Mouse (Mus musculus): ENCODE data around the gene Brdt. TPM values are rescaled to one million over a fixed set of nuclear protein-coding genes. Genes with fewer than 3 reads are reported as not detected.

The Brdt gene
- total and polyA plus RNA-seq, 2 experiments from 2014 or later: 0.70 to 1.1 TPM

DNA sequence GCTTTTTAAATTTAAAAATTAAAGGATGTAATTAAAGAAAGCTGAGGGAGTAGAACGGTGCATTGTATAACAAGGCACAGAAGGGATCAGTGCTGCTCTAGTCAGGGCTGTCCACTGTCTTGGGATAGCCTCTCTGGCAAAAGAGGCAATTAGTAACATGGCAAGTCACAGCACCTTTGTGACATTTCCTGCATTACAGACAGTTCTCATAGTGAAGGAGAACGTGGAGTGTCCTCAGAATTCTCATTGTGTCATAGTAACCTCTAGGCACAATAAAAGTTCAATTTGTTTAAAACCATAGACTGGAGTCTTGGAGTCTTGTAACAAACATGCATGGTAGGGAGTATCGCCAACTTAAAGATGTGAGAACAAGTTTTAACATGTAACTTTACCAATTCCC is 100.3 kb downstream of the Brdt start, which contains the start of gene Lpcat2b:
Lpcat2b (plus strand) TSS at position 301 of the 400 bp plus-strand sequence.
- ATAC-seq (ENCODE audit: insufficient read depth, low read depth) (no peak), DNase-seq (ENCODE audit: low spot score) (no peak)
- no peak within 1 kb of the TSS for H3K4me2 ChIP-seq (ENCODE audit: low read depth, low read length)
- no peaks in the 10 kb centered on the region for H3K36me3 ChIP-seq (replicated peaks; ENCODE audit: control insufficient read depth, insufficient read depth, low read length)
- H3K4me1 ChIP-seq (ENCODE audit: control insufficient read depth, insufficient read depth): no peaks in the 10 kb centered on the region
- no peaks in the 10 kb centered on the region for H3K9me3 ChIP-seq (replicated peaks; ENCODE audit: control insufficient read depth, low read length)
- 69% methylated on average over 3 of the region's 3 CpGs for WGBS
- no peak within 1 kb of the TSS for H3K9ac ChIP-seq (replicated peaks; ENCODE audit: low read depth, low read length)
- no peak for TF ChIP-seq EP300 (IDR thresholded peaks at IDR 0.05; ENCODE audit: low read depth)
- no peak for TF ChIP-seq CTCF (IDR thresholded peaks at IDR 0.05; ENCODE audit: low read depth)
- H3K4me3 ChIP-seq (ENCODE audit: low read depth, low read length): no peak within 1 kb of the TSS
- no peaks in the 10 kb centered on the region for H3K27me3 ChIP-seq (ENCODE audit: control insufficient read depth, insufficient read depth, low read length)
- no peak within 1 kb of the TSS for H3K27ac ChIP-seq (ENCODE audit: low read depth)

DNA sequence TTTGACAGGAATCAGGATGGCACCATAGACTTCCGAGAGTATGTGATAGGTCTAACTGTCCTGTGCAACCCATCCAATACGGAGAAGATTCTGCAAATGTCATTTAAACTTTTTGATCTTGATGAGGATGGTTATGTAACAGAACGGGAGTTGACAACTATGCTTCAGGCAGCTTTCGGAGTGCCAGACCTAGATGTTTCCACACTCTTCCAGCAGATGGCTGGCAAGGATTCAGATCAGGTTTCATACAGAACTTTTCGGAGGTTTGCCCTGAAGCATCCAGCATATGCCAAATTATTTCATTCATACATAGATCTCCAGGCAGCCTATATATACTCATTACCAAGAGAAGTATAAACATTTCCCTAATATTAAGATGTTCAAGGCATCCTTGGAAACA is 103.0 kb downstream of the Brdt start:
- Histone ChIP-seq H3K4me3 (ENCODE audit: low read depth, low read length) (no peak overlapping the region), H3K4me1 (ENCODE audit: control insufficient read depth, insufficient read depth) (0 out of 2 replicates have a peak, but pooled peaks cover 6% of the 10 kb centered on the region), H3K36me3 (replicated peaks; ENCODE audit: control insufficient read depth, insufficient read depth, low read length) (no peaks in the 10 kb centered on the region), H3K27me3 (ENCODE audit: control insufficient read depth, insufficient read depth, low read length) (no peaks in the 10 kb centered on the region), H3K9ac (replicated peaks; ENCODE audit: low read depth, low read length) (no peak overlapping the region), H3K4me2 (ENCODE audit: low read depth, low read length) (no peak overlapping the region), H3K27ac (ENCODE audit: low read depth) (no peak overlapping the region), H3K9me3 (replicated peaks; ENCODE audit: control insufficient read depth, low read length) (no peaks in the 10 kb centered on the region)
- 68% methylated on average over 5 of the region's 5 CpGs for WGBS
- no peak for ATAC-seq (ENCODE audit: insufficient read depth, low read depth)
- DNase-seq (ENCODE audit: low spot score): no peak
- no peak for TF ChIP-seq CTCF (IDR thresholded peaks at IDR 0.05; ENCODE audit: low read depth)
- TF ChIP-seq EP300 (IDR thresholded peaks at IDR 0.05; ENCODE audit: low read depth): no peak

DNA sequence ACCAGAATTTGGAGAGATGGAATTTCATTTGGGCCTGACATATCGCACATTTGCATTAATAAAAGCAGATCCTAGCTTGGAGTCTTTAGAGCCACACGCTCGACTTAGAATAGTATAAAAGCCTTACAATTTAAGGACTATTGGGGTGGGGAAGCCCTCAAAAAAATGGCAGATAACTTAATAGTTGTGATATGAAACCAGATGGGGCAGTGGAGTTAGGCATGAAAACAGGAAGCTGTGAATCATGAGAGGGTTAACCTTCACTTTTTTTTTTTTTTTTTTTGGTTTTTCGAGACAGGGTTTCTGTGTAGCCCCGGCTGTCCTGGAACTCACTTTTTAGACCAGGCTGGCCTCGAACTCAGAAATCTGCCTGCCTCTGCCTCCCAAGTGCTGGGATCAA is 105.2 kb downstream of the Brdt start:
- no peak overlapping the region for H3K4me3 ChIP-seq (ENCODE audit: low read depth, low read length)
- no peaks in the 10 kb centered on the region for H3K27me3 ChIP-seq (ENCODE audit: control insufficient read depth, insufficient read depth, low read length)
- no peaks in the 10 kb centered on the region for H3K36me3 ChIP-seq (replicated peaks; ENCODE audit: control insufficient read depth, insufficient read depth, low read length)
- 0 out of 2 replicates have a peak, but pooled peaks cover 6% of the 10 kb centered on the region for H3K4me1 ChIP-seq (ENCODE audit: control insufficient read depth, insufficient read depth)
- no peak overlapping the region for H3K9ac ChIP-seq (replicated peaks; ENCODE audit: low read depth, low read length)
- no peaks in the 10 kb centered on the region for H3K9me3 ChIP-seq (replicated peaks; ENCODE audit: control insufficient read depth, low read length)
- H3K27ac ChIP-seq (ENCODE audit: low read depth): no peak overlapping the region
- ATAC-seq (ENCODE audit: insufficient read depth, low read depth) (no peak), DNase-seq (ENCODE audit: low spot score) (no peak)
- WGBS: 81% methylated on average over 6 of the region's 6 CpGs
- H3K4me2 ChIP-seq (ENCODE audit: low read depth, low read length): no peak overlapping the region
- TF ChIP-seq CTCF (IDR thresholded peaks at IDR 0.05; ENCODE audit: low read depth): no peak
- TF ChIP-seq EP300 (IDR thresholded peaks at IDR 0.05; ENCODE audit: low read depth): no peak

Other genes with a start within 250 kb of the Brdt start
- 59.7 and 60.6 TPM in 2 replicates for gene Tgfbr3, start 41.5 kb upstream of the Brdt start, total RNA-seq (2014; rRNA removed; ENCODE audit: low replicate concordance)
- gene Tgfbr3, start 41.5 kb upstream of the Brdt start, polyA plus RNA-seq (2015; fragmentation: Nextera tagmentation; extraction: Ambion mirVana): 11.8 TPM in 2 replicates
- gene Ephx4, start 71.6 kb downstream of the Brdt start, total RNA-seq (2014; rRNA removed; ENCODE audit: low replicate concordance): not detected in 2 replicates
- 1.6 and 2.5 TPM in 2 replicates for gene Ephx4, start 71.6 kb downstream of the Brdt start, polyA plus RNA-seq (2015; fragmentation: Nextera tagmentation; extraction: Ambion mirVana)
- not detected in 2 replicates for gene Lpcat2b, start 100.4 kb downstream of the Brdt start, total RNA-seq (2014; rRNA removed; ENCODE audit: low replicate concordance)
- gene Lpcat2b, start 100.4 kb downstream of the Brdt start, polyA plus RNA-seq (2015; fragmentation: Nextera tagmentation; extraction: Ambion mirVana): not detected in 2 replicates
- 3.0 and 5.4 TPM in 2 replicates for gene Btbd8, start 106.8 kb downstream of the Brdt start, total RNA-seq (2014; rRNA removed; ENCODE audit: low replicate concordance)
- gene Btbd8, start 106.8 kb downstream of the Brdt start, polyA plus RNA-seq (2015; fragmentation: Nextera tagmentation; extraction: Ambion mirVana): 1.8 and 2.5 TPM in 2 replicates
- 0.23 TPM in 1 of 2 replicates, not detected in the other for gene Gm42669, start 176.5 kb downstream of the Brdt start, total RNA-seq (2014; rRNA removed; ENCODE audit: low replicate concordance)
- gene Gm42669, start 176.5 kb downstream of the Brdt start, polyA plus RNA-seq (2015; fragmentation: Nextera tagmentation; extraction: Ambion mirVana): 0.10 and 0.15 TPM in 2 replicates
- not detected in 2 replicates for gene 1700028K03Rik, start 203.6 kb downstream of the Brdt start, total RNA-seq (2014; rRNA removed; ENCODE audit: low replicate concordance)
- 0.03 and 0.05 TPM in 2 replicates for gene 1700028K03Rik, start 203.6 kb downstream of the Brdt start, polyA plus RNA-seq (2015; fragmentation: Nextera tagmentation; extraction: Ambion mirVana)

Data from heart, postnatal 0 days (tissue).